Mouse (Mus musculus) layer of hippocampus, postnatal 25 days (tissue): Measurements from ENCODE around the gene Ext2. TPM values are rescaled to one million over a fixed set of nuclear protein-coding genes. Genes with fewer than 3 reads are reported as not detected.

Source experiments
- DNase-seq, 2 experiments: peaks; one replicate each; pipeline ENCODE4 v3.0.0; 2022; ENCODE audit warnings: mixed read lengths in 2 of 2, low spot score in 1 of 2; ENCODE audit errors: extremely low spot score in 1 of 2
- total RNA-seq, 2 experiments: library from RNA; stranded (reverse); gene quantifications; 2 replicates each; pipeline ENCODE4 v1.2.3; 2021

The Ext2 gene
- total RNA-seq, 2 experiments from 2014 or later, result 50.2 to 51.0 TPM

- no peak for DNase-seq
Measured at GRCm38 (mm10) chr2:93807440-93807839, 14.9 kb downstream of the Ext2 start.

- DNase-seq, result no peak
Measured at GRCm38 (mm10) chr2:93806487-93807201, 15.7 kb downstream of the Ext2 start.

GRCm38 (mm10) chr2:93805523-93805922 lies 16.8 kb downstream of the Ext2 start:
- DNase-seq, result no peak

DNA sequence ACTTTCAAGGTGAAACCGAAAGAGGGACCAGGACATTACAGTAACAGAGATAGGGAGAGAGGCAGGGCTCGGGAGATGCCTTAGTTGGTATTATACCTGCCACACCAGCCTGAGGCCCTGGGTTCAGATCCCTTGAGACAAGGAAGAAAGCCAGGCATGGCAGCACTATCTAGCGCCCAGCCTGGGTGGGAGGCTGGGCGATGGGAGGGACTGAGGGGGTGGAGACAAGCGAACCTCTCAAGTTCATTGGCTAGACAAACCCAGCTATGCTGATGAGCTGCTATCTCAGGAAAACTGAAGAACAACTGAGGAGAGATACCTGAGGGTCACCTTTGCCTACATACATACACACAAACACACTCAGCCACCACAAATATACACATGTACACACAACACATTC lies 17.3 kb downstream of the Ext2 start:
- no peak for DNase-seq

DNA sequence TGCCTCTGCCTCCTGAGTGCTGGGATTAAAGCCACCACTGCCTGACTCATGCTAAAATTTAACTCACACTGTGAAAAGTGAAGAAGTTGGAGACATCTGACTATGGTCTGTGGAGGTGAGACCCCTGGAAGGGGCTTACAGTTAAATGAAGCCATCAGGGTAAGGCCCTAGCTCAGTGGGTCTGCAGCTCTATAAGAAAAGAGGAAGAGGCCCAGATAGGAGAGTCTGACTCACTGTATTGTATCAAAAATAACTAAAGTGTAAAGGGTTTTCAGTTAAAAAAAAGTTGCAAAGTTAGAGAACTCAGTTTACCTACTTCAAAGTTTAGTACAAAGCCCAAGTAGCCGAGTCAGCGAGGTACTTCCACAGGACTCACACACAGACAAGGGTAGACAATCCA lies 19.4 kb downstream of the Ext2 start:
- no peak for DNase-seq

- no peak for DNase-seq
Measured at GRCm38 (mm10) chr2:93801097-93801496, 21.3 kb downstream of the Ext2 start.

GRCm38 (mm10) chr2:93797162-93797795 lies 25.1 kb downstream of the Ext2 start:
- no peak for DNase-seq

DNA sequence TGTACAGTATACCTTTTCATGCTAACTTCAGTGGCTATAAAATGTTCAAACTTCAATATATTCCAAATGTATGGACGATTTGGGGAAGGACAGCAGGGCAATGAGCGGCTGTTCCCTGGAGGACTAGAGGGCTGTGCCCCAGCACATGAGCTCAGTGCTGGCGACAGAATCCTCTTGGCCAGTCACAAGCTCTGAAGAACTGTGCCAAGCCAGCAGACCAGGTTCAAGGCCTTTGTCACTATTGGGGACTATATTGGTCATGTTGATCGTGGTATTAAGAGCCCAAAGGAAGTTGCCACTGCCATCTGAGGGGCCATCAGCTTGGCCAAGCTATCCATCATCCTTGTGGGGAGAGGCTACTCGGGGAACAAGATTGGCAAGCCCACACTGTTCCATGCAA lies 28.0 kb downstream of the Ext2 start:
- no peak for DNase-seq

DNA sequence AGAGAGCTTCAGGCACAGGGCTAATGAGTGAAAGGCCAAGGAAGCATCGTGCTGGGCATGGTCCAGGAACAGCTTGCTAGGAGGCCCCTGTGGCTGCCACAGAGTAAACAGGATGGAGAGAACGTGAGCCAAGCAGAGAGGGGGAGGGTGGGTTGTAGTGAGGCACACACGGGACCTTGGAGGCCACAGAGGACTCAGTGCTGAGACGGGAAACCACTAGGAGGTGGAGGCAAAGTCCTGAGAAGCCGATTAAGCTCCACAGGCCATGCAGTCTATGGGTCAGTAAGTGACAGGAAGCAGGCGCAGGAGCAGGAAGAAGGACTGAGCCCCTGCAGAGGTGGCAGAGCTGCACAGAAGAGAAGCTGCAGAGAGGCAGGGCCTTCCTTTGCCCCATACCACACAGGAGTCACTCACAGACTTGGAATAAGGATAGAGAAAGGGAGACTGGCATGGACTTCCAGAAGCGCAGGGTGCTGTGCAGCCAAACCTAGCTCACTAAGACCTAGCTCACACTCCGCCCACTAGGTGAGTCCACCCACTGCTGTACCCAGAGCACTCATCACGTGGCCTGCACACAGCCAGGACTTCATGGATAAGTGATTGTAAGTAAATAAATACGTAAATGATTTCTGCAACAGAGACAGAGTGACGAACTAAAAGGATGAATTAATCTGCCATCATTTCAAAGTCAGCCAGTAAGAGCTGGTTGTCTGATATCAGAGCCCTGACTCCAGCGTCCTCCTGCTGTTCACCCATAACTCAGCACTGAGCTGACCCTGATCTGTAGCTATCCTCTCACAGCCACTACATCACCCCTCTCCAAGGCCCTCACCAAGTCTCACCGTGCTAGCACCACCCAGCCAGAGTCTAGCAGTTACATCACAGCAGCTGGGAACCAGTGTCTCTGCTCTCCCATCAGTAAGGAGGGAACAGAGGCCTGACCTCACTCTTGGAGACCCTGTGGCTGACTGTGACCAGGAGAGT lies 30.6 kb downstream of the Ext2 start:
- no peak for DNase-seq

GRCm38 (mm10) chr2:93790798-93791345 lies 31.5 kb downstream of the Ext2 start:
- DNase-seq, result no peak

GRCm38 (mm10) chr2:93788557-93788956 lies 33.8 kb downstream of the Ext2 start:
- DNase-seq, result no peak

GRCm38 (mm10) chr2:93786175-93786574 lies 36.2 kb downstream of the Ext2 start:
- DNase-seq, result peak; percentile 73 to 91

DNA sequence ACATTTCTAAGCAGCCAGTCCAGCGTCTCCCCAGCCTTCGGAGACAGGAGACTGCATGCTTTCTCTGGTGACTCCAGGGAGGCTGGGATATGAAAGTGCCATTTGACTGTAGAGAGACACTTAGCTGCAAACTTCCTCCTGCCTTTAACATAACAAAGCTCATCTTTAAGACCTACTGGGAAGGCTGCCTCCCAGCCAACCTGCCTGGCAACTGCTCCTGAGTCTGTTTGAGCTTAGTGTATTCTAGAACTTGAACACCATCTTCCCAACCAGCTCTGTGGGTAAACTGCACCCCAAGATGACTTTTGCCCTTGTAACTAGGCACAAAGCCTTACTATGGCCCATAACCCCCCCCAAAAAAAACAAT lies 37.0 kb downstream of the Ext2 start:
- no peak for DNase-seq

DNA sequence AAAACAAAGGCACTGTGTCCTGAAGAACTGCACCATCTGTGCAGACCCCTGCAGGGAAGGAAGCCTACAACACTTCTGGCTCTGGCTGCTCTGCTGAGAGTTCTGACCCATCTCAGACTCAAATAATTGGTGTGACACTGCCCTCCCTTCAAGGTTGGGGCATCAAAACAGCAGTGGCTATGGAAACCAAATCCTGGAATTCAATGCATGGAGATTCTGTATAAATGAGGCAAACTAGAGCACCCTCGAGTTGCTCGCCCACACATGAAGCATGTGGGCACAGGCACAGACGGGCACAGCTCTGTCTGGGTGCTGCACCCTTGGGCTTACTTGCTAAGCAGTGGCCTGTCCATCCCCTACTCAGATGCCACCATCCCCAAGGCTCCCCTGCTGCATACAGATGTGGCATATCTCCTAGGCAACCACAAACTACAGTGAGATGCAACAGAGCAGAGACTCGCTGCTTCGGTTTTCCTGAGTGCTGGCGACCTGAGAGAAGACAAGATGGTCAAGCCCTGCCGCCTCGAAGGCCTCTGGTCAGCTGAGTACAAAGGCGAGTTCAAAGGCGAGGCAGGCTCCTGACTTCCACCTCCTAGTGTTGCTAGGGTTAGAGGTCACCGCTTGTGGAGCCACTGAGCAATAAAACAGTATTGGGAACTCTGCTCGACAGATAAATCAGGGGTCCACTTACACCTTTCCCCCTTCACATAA lies 37.5 kb downstream of the Ext2 start:
- no peak for DNase-seq

DNA sequence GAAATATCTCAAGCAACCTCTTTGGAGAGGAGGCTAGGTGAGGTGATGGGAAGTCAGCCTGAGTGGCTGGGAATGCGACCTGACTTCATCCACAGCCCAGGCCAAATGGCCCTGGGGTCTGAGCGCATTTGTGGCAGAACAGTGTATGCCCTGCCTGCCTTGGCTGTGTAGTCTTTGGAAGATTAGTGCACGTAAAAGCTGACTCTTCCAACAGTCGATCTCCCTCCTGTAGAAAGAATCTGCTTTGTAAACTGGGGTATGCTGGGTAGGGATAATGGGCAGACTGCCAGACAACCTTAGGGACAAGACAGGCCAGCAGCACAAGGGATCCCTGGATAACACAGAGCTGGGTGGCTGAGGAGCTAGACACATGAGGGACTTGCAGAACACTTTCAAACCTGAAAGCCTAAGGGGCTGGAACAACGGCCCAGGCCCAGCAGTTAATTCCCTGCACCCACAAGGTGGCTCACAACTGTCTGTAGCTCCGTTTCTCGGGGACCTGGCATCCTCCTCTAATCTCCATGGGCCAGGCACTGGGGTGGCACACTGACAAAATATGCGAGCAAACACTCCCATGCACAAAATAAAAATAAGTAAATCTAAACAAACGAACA lies 38.3 kb downstream of the Ext2 start:
- no peak for DNase-seq

DNA sequence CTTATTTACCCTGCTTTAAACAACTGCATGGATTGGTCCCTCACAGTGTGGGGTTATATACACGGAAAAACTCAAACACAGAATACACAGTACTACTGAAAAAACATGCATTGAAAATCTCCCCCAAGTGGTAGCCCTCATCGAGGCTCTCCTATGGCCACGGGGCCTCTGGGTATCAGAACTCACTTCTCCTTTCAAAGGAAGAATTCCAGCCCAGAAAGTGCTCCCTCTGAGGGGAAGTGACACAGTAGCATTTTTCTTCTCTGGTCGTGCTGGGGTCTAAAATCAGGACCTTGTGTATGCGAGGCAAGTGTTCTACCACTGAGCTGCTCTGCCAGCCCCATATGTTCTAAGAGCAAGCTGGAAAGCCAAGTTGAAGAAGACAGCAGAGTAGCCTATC lies 39.7 kb downstream of the Ext2 start:
- no peak for DNase-seq

- no peak for DNase-seq
Measured at GRCm38 (mm10) chr2:93782156-93782555, 40.2 kb downstream of the Ext2 start.

DNA sequence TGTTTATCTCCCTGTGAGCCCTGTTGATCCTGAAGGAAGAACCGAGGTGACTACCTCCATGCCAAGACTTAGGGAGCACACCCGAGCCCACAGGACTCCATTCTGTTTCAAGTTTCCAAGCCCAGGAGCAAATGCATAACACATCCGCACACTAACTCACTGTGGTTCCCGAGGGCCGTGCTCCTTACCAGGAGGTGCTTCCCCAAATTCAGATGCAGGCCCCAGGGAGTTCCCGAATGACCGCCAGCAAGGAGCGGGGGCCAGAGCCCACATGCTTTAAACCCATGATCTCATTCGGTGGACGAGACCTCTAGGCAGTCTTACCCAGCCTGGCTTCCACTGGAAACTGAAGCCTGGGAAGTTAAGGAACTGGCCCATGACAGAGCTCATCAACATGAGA lies 41.8 kb downstream of the Ext2 start:
- no peak for DNase-seq

- no peak for DNase-seq
Measured at GRCm38 (mm10) chr2:93779897-93780208, 42.5 kb downstream of the Ext2 start.
